ENCODE assay signal across 11 mouse cellular contexts in genomic region chr12:71376966-71377365, GRCm38 (mm10).
A peak's percentile ranks its signal among the peaks of the same experiment; 100 is the strongest.
DNase-seq lines count a peak whose midpoint lies in the region; ATAC-seq lines count a peak whose summit lies in the region.
"Had no signal": no experiment of that assay in that cellular context is flagged by ENCODE, and none has a peak within 500 bp of the region (broad histone marks: within the 10 kb centered on the region; RNA-seq: fewer than 3 reads in every experiment).

No protein-coding gene starts in this region.

- H3K27me3 ChIP-seq in kidney, embryonic 16.5 days (ENCODE audit: insufficient read depth, low read length): no peaks in the 10 kb centered on the region
- H3K27me3 ChIP-seq: Patski had no signal

- ATAC-seq in kidney, embryonic 16.5 days (ENCODE audit: low FRiP score, low TSS enrichment): peak; percentile 79; the same call in 1 of the 2 replicates
- ATAC-seq in erythroid progenitor cell, adult 5-6 weeks (replicated peaks; ENCODE audit: low FRiP score, poor library complexity, severe bottlenecking): no peak
- ATAC-seq: Patski had no signal

- H3K9me3 ChIP-seq in kidney, embryonic 16.5 days (ENCODE audit: low read length): no peaks in the 10 kb centered on the region

- H3K4me1 ChIP-seq in kidney, embryonic 16.5 days (ENCODE audit: insufficient read depth, low read length): peaks cover 9% of the 10 kb centered on the region; the same call in 1 of the 2 replicates

- intact Hi-C loops in left cerebral cortex, postnatal 36 days (cut with DNase I): loop anchor here (5.0 kb wide), 1 partner anchor 65 kb away; no protein-coding TSS in a partner anchor

- H3K36me3 ChIP-seq in kidney, embryonic 16.5 days (ENCODE audit: insufficient read depth, low read length): no peaks in the 10 kb centered on the region

- H3K27ac ChIP-seq in kidney, embryonic 16.5 days (ENCODE audit: low read length): peak overlapping the region; percentile 43; the same call in 1 of the 2 replicates
- H3K27ac ChIP-seq: macrophage had no signal

- H3K4me3 ChIP-seq in kidney, embryonic 16.5 days (ENCODE audit: low read length): peak overlapping the region; percentile 33

- peak overlapping the region; percentile 6 for H3K9ac ChIP-seq in kidney, embryonic 16.5 days (replicated peaks; ENCODE audit: low read length)

- no peak for DNase-seq in kidney, adult 9 months
- DNase-seq in ES-CJ7 (ENCODE audit: low read depth, low spot score): peak; percentile 20
- peak; percentile 63 for DNase-seq in embryo, embryonic 11 days
- peak; percentile 79 for DNase-seq in mesoderm, embryonic 11.5 days (ENCODE audit: low read depth, low spot score)
- DNase-seq in spleen, postnatal 4 days (ENCODE audit: low spot score in 2 of 2): no peak
- no peak for DNase-seq in left cerebral cortex, postnatal 36 days (ENCODE audit: low spot score in 2 of 2)
- DNase-seq: thymus, adult 18-20 months had no signal

- H3K4me2 ChIP-seq in kidney, embryonic 16.5 days (replicated peaks; ENCODE audit: low read depth, low read length): peak overlapping the region; percentile 42

- WGBS in kidney, embryonic 16.5 days: 7% methylated on average over 9 of the region's 9 CpGs

Comparison
In these comparisons a context has a peak if more than half of its experiments do, and no peak if none do; other contexts are left out.
1. DNase-seq: peak in ES-CJ7 (single experiment), embryo, embryonic 11 days (single experiment) and mesoderm, embryonic 11.5 days (single experiment); none in kidney, adult 9 months (single experiment), spleen, postnatal 4 days (0 of 2) and left cerebral cortex, postnatal 36 days (0 of 2).